Mouse (Mus musculus) lung, embryonic 16.5 days (tissue): ENCODE measurements around the gene Rac3. TPM values are rescaled to one million over a fixed set of nuclear protein-coding genes. Genes with fewer than 3 reads are reported as not detected.

Experiments
- ATAC-seq: fragments of 200-750 bp; cut with Nextera tagmentation; 2 replicates; pipeline ENCODE4 v1.8.0; 2017; ENCODE audit warnings: low read depth, mild to moderate bottlenecking, moderate library complexity
- H3K27ac ChIP-seq: fragments of 300-500 bp; sonication (generic); 2 replicates; pipeline ENCODE4 v1.5.1; 2014; ENCODE audit warnings: mild to moderate bottlenecking, control low read depth, low read length
- H3K27me3 ChIP-seq: fragments of 300-500 bp; sonication (generic); 2 replicates; pipeline ENCODE4 v1.6.1; 2014; ENCODE audit warnings: low read depth, low read length, mixed read lengths; ENCODE audit not compliant: control insufficient read depth, insufficient read depth
- H3K36me3 ChIP-seq: fragments of 300-500 bp; sonication (generic); 2 replicates; pipeline ENCODE4 v1.6.1; 2014; ENCODE audit warnings: low read length; ENCODE audit not compliant: control insufficient read depth, insufficient read depth
- H3K4me1 ChIP-seq: fragments of 300-500 bp; sonication (generic); replicated peaks from 2 replicates; pipeline ENCODE4 v1.6.1; 2014; ENCODE audit warnings: low read length, mixed read lengths; ENCODE audit not compliant: control insufficient read depth, insufficient read depth
- H3K4me2 ChIP-seq: fragments of 300-500 bp; sonication (generic); 2 replicates; pipeline ENCODE4 v1.6.1; 2014; ENCODE audit warnings: low read depth, low read length, control low read depth
- H3K4me3 ChIP-seq: fragments of 300-500 bp; sonication (generic); 2 replicates; pipeline ENCODE4 v1.5.1; 2014; ENCODE audit warnings: mild to moderate bottlenecking, low read length, control low read depth
- H3K9ac ChIP-seq: fragments of 300-500 bp; sonication (generic); 2 replicates; pipeline ENCODE4 v1.6.1; 2014; ENCODE audit warnings: low read length, control low read depth
- H3K9me3 ChIP-seq: fragments of 300-500 bp; sonication (generic); 2 replicates; pipeline ENCODE4 v1.6.1; 2016; ENCODE audit warnings: low read length; ENCODE audit not compliant: control insufficient read depth
- WGBS: fragments of 180-500 bp; shearing (Covaris S2); extraction: QIAGEN DNeasy Blood & Tissue Kit; methylation state at CpG from one replicate; pipeline ENCODE4 v1.1.7; 2014; 5-methylcytosine and 5-hydroxymethylcytosine counted together
- polyA plus RNA-seq: library from polyadenylated mRNA; unstranded; fragments of >200 nt; fragmentation: Nextera tagmentation; extraction: Ambion mirVana; gene quantifications from 2 replicates; pipeline ENCODE4 v1.2.1, GENCODE M21; 2015

The Rac3 gene
- polyA plus RNA-seq, 1 experiment from 2014 or later, result 54.2 TPM

DNA sequence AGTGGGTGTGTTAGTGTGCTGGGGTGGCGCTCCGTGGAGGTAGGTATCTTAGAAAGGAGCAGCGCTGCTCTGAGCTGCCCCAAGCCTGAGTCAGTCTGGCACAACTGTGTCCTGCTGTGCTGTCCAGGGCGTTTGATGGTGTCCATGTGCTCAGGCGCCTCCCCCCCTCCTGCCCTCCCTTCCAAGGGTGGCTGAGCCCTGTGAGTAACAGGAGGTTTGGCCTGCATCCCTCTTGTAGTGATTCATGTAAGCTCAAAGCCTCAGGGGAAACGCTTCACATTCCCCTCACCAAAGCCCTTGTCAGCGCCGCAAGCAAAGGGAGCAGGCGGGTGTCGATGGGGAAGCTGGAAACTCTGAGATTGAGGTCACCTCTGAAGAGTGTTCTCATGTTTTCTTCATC, 23.5 kb upstream of the Rac3 start:
- H3K36me3 ChIP-seq, result peaks cover 11% of the 10 kb centered on the region; the same call in 1 of the 2 replicates
- H3K4me2 ChIP-seq, result no peak overlapping the region
- WGBS, result 57% methylated on average over 10 of the region's 10 CpGs
- peaks cover 7% of the 10 kb centered on the region for H3K4me1 ChIP-seq
- H3K4me3 ChIP-seq, result no peak overlapping the region
- ATAC-seq, result peak; percentile 55
- no peak overlapping the region for H3K9ac ChIP-seq
- peak overlapping the region; percentile 62; the same call in 1 of the 2 replicates for H3K27ac ChIP-seq
- H3K27me3 ChIP-seq, result no peaks in the 10 kb centered on the region
- H3K9me3 ChIP-seq, result no peaks in the 10 kb centered on the region

GRCm38 (mm10) chr11:120703696-120704454, 17.4 kb upstream of the Rac3 start:
- peaks cover 32% of the 10 kb centered on the region for H3K4me1 ChIP-seq
- 46% methylated on average over 15 of the region's 15 CpGs for WGBS
- H3K4me2 ChIP-seq, result no peak overlapping the region

GRCm38 (mm10) chr11:120704486-120705325, 16.6 kb upstream of the Rac3 start:
- Histone ChIP-seq H3K27me3 (no peaks in the 10 kb centered on the region), H3K4me2 (no peak overlapping the region), H3K36me3 (peaks cover 7% of the 10 kb centered on the region; the same call in 1 of the 2 replicates), H3K4me1 (peaks cover 32% of the 10 kb centered on the region), H3K9me3 (no peaks in the 10 kb centered on the region), H3K4me3 (no peak overlapping the region), H3K27ac (peak overlapping the region; percentile 63), H3K9ac (peak overlapping the region; percentile 36; the same call in 1 of the 2 replicates)
- 34% methylated on average over 8 of the region's 8 CpGs for WGBS
- peak; percentile 65 for ATAC-seq

More at GRCm38 (mm10) chr11:120703696-120704454, 17.4 kb upstream of the Rac3 start:
- Histone ChIP-seq H3K27me3 (no peaks in the 10 kb centered on the region), H3K9me3 (no peaks in the 10 kb centered on the region), H3K4me3 (no peak overlapping the region), H3K27ac (peak overlapping the region; percentile 63), H3K36me3 (peaks cover 7% of the 10 kb centered on the region; the same call in 1 of the 2 replicates), H3K9ac (peak overlapping the region; percentile 36; the same call in 1 of the 2 replicates)
- ATAC-seq, result peak; percentile 15; the same call in 1 of the 2 replicates

DNA sequence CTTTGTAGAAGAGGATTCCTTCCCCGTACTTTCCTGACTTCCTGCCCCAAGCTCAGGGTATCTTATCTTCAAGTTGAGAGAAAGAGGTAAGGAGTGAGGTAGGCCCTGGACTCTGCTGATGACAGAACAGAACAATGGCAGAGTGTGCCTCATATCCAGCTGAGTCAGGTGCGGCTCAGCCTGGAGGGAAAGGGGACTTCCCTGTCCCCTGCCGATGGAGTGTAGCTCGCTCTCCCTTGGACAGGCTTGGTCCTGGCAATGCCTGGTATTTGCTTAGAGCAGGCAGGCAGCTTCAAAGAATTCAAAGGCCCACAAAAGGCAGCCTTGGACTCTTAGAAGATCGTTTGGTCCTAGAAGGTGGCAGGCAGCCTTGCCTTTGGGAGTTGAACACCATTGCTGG, 15.2 kb upstream of the Rac3 start:
- Histone ChIP-seq H3K36me3 (peaks cover 7% of the 10 kb centered on the region; the same call in 1 of the 2 replicates), H3K27me3 (no peaks in the 10 kb centered on the region), H3K27ac (0 out of 2 replicates have a peak overlapping the region, but pooled peaks have one; percentile 16), H3K9ac (no peak overlapping the region), H3K4me1 (peaks cover 32% of the 10 kb centered on the region), H3K9me3 (no peaks in the 10 kb centered on the region), H3K4me3 (no peak overlapping the region), H3K4me2 (no peak overlapping the region)
- WGBS, result 44% methylated on average over 5 of the region's 5 CpGs
- no peak for ATAC-seq

DNA sequence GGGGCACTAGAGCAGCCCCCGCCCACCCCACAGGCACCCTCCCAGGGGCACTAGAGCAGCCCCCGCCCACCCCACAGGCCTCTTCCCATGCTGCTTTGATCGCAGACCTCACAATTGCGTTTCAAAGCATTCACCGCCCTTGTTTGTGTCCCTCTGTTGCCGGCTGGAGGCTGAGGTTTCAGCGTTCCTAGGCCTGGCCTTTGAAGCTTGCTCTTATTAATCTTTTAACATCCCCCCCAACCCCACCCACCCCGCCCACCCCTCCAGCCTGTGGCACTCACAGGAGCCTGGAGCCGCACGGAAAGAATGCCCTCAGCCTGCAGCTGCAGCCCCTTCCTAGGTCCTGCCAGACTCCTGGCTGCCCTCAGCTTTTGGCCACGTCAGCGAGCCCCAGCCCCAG, 14.0 kb upstream of the Rac3 start:
- no peak overlapping the region for H3K27ac ChIP-seq
- H3K4me2 ChIP-seq, result no peak overlapping the region
- no peak for ATAC-seq
- H3K4me3 ChIP-seq, result no peak overlapping the region
- H3K9me3 ChIP-seq, result no peaks in the 10 kb centered on the region
- WGBS, result 18% methylated on average over 11 of the region's 12 CpGs
- H3K36me3 ChIP-seq, result peaks cover 2% of the 10 kb centered on the region; the same call in 1 of the 2 replicates
- peaks cover 32% of the 10 kb centered on the region for H3K4me1 ChIP-seq
- H3K27me3 ChIP-seq, result no peaks in the 10 kb centered on the region
- H3K9ac ChIP-seq, result no peak overlapping the region

- Histone ChIP-seq H3K27me3 (no peaks in the 10 kb centered on the region), H3K4me1 (peaks cover 39% of the 10 kb centered on the region), H3K36me3 (no peaks in the 10 kb centered on the region; the same call in 1 of the 2 replicates), H3K4me3 (no peak overlapping the region), H3K4me2 (no peak overlapping the region), H3K9me3 (no peaks in the 10 kb centered on the region), H3K27ac (no peak overlapping the region), H3K9ac (no peak overlapping the region)
- WGBS, result 38% methylated on average over 5 of the region's 5 CpGs
- ATAC-seq, result no peak
Observed at GRCm38 (mm10) chr11:120707969-120708368, 13.3 kb upstream of the Rac3 start.

DNA sequence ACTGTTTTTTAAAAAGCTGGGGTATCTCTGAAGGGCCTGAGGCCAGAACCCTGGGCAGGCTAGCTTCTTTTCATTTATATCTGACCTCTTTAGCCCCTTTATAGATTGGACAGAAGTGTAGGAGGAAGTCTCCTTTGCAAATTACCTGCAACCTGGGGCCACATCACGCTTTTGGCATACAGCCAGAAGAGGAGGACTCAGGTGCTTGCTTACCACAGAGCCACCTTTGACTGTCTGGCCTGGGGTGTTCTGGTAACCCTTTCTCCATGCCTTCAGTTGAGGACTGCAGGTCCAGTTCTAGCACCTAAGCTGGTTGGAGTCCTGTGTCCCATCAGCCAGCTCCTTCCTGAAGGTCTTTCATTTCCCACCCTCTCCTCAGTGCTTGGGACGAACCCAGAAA, 11.7 kb upstream of the Rac3 start:
- peaks cover 32% of the 10 kb centered on the region for H3K4me1 ChIP-seq
- H3K9ac ChIP-seq, result no peak overlapping the region
- H3K36me3 ChIP-seq, result no peaks in the 10 kb centered on the region; the same call in 1 of the 2 replicates
- WGBS, result 38% methylated on average over 2 of the region's 2 CpGs
- no peaks in the 10 kb centered on the region for H3K27me3 ChIP-seq
- H3K27ac ChIP-seq, result peak overlapping the region; percentile 13; the same call in 1 of the 2 replicates
- no peak for ATAC-seq
- no peak overlapping the region for H3K4me3 ChIP-seq
- no peaks in the 10 kb centered on the region for H3K9me3 ChIP-seq
- H3K4me2 ChIP-seq, result no peak overlapping the region

GRCm38 (mm10) chr11:120710672-120711071, 10.6 kb upstream of the Rac3 start:
- H3K4me1 ChIP-seq, result peaks cover 31% of the 10 kb centered on the region
- no peak overlapping the region for H3K9ac ChIP-seq
- H3K4me2 ChIP-seq, result no peak overlapping the region
- H3K27me3 ChIP-seq, result no peaks in the 10 kb centered on the region
- H3K4me3 ChIP-seq, result no peak overlapping the region
- no peaks in the 10 kb centered on the region; the same call in none of the 2 replicates for H3K36me3 ChIP-seq
- no peak overlapping the region for H3K27ac ChIP-seq
- no peak for ATAC-seq
- H3K9me3 ChIP-seq, result no peaks in the 10 kb centered on the region
- 72% methylated on average over 5 of the region's 5 CpGs for WGBS
